Mouse (Mus musculus) testis, adult 2 months (tissue): ENCODE measurements around the gene Gm13090.

Source experiments
- CTCF ChIP-seq: fragments of 200-500 bp; IDR thresholded peaks from 2 replicates; pipeline ENCODE4 v1.5.1; 2012; ENCODE audit warnings: low read depth, mild to moderate bottlenecking, inconsistent platforms, low read length, moderate library complexity; ENCODE audit not compliant: control insufficient read depth, insufficient read depth, insufficient replicate concordance
- POLR2A ChIP-seq: fragments of 200-500 bp; IDR thresholded peaks from 2 replicates; pipeline ENCODE4 v1.6.1; 2012; ENCODE audit warnings: low read depth, mild to moderate bottlenecking, inconsistent platforms, low read length, moderate library complexity; ENCODE audit not compliant: control insufficient read depth

DNA sequence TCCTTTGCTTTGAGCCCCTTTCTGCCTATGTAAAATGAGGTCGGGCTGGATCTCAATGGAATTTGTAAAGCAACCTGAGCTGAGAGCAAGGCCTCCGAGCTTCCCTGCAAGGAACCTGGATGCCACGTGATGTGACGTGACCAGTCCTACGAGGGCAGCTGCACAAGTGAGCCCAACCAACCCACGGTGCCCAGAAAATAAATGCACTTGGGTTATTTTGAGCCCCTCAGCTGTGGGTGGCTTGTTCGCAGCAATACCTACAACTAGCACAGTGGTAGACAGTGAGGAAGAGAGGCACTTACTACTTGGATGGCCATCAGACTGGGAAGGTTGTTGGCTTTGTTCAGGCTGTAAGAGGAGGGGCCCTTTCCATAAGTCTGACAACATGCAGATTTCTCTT, 25.2 kb downstream of the Gm13090 start:
- no peak for TF ChIP-seq CTCF
- no peak for TF ChIP-seq POLR2A
